Mouse (Mus musculus) retina, postnatal 7 days (tissue): ENCODE data around the gene Tet2.

Experiments used
- DNase-seq: peaks from one replicate; pipeline ENCODE4 v3.0.0-alpha.2; 2012; ENCODE audit warnings: low read depth, low spot score

Tet2 gene

GRCm38 (mm10) chr3:133459174-133459573 is 85.8 kb downstream of the Tet2 start:
- DNase-seq, result no peak

- DNase-seq, result no peak
These were observed 91.0 kb downstream of the Tet2 start for GRCm38 (mm10) chr3:133453896-133454295.

GRCm38 (mm10) chr3:133436919-133437320 is 108.0 kb downstream of the Tet2 start:
- no peak for DNase-seq

- DNase-seq, result no peak
These were observed 108.6 kb downstream of the Tet2 start for GRCm38 (mm10) chr3:133436279-133436860.

GRCm38 (mm10) chr3:133435774-133436148 is 109.2 kb downstream of the Tet2 start:
- DNase-seq, result no peak

GRCm38 (mm10) chr3:133435141-133435773 is 109.7 kb downstream of the Tet2 start:
- no peak for DNase-seq

GRCm38 (mm10) chr3:133429394-133430173 is 115.4 kb downstream of the Tet2 start:
- DNase-seq, result no peak

- no peak for DNase-seq
These were observed 116.9 kb downstream of the Tet2 start for GRCm38 (mm10) chr3:133428003-133428402.

GRCm38 (mm10) chr3:133423073-133423472 is 121.9 kb downstream of the Tet2 start:
- no peak for DNase-seq

- no peak for DNase-seq
These were observed 130.2 kb downstream of the Tet2 start for GRCm38 (mm10) chr3:133414747-133415146.
